Mouse (Mus musculus): ENCODE data around the gene Slc3a1.

DNA sequence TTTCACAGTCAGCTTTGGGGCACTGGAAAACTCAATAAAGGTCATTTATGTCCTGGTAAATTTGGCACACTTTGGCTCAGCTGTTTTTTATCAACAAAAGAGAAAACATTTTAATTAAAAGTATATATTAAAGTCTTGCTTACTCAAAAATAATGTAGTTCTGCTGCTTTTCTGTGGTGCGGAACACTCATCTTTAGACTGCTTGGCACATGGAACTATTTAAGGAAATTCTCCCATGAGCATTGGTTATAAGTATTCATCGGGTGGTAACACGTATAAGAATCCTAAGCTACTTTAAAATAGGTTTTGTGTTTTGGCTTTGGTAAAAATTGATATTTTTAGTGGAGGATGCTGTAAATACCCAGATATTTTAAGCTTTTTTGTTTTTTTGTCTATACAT is 13.5 kb upstream of the Slc3a1 start:
- no peak for TF ChIP-seq POLR2A (IDR thresholded peaks at IDR 0.05; ENCODE audit: low read depth, low read length)
- no peak for TF ChIP-seq CTCF (conservative IDR thresholded peaks at IDR 0.05; ENCODE audit: insufficient read depth, insufficient read length, low read depth, low read length)

All from kidney, adult 2 months (tissue).